Mouse (Mus musculus) myocyte (in vitro differentiated cells): ENCODE results near the gene Klf15. TPM values are rescaled to one million over a fixed set of nuclear protein-coding genes. Genes with fewer than 3 reads are reported as not detected.

ENCODE experiments used
- H3K27me3 ChIP-seq: one replicate; pipeline ENCODE4 v1.6.1; 2011; ENCODE audit not compliant: control insufficient read depth, insufficient read depth, insufficient read length
- H3K36me3 ChIP-seq: one replicate; pipeline ENCODE4 v1.6.1; 2011; ENCODE audit not compliant: control insufficient read depth, insufficient read depth
- H3K4me2 ChIP-seq: one replicate; pipeline ENCODE4 v1.6.1; 2011; ENCODE audit warnings: low read depth, control low read depth
- H3K4me3 ChIP-seq: one replicate; pipeline ENCODE4 v1.5.1; 2011; ENCODE audit warnings: mild to moderate bottlenecking, control low read depth, moderate library complexity
- H3K79me2 ChIP-seq: one replicate; pipeline ENCODE4 v1.6.1; 2011; ENCODE audit not compliant: control insufficient read depth, insufficient read depth
- H3ac ChIP-seq: one replicate; pipeline ENCODE4 v1.6.1; 2011; ENCODE audit not compliant: control insufficient read depth, insufficient read length
- CEBPB ChIP-seq: IDR thresholded peaks from 2 replicates; pipeline ENCODE4 v1.6.1; 2011; ENCODE audit warnings: mild to moderate bottlenecking, moderate library complexity; ENCODE audit not compliant: poor library complexity, insufficient read depth, severe bottlenecking
- E2F4 ChIP-seq: IDR thresholded peaks from one replicate; pipeline ENCODE4 v1.6.1; 2011; ENCODE audit warnings: mild to moderate bottlenecking, control low read depth, moderate library complexity; ENCODE audit not compliant: insufficient read depth
- MAX ChIP-seq: IDR thresholded peaks from one replicate; pipeline ENCODE4 v1.6.1; 2011; ENCODE audit warnings: low read depth, mild to moderate bottlenecking, control low read depth
- MYOD1 ChIP-seq, 3 experiments: IDR thresholded peaks; one replicate each; pipeline ENCODE4 v1.6.1; 2011; ENCODE audit warnings: control low read depth in 2 of 3, low read depth in 2 of 3, mild to moderate bottlenecking in 2 of 3, moderate library complexity in 1 of 3; ENCODE audit not compliant: insufficient read length in 2 of 3, control insufficient read depth in 1 of 3
- MYOG ChIP-seq, 3 experiments: IDR thresholded peaks; one replicate each; pipeline ENCODE4 v1.6.1; 2011; ENCODE audit warnings: control low read depth in 2 of 3, low read depth in 2 of 3, mild to moderate bottlenecking in 2 of 3; ENCODE audit not compliant: insufficient read length in 2 of 3, control insufficient read depth in 1 of 3, insufficient read depth in 1 of 3
- POLR2A ChIP-seq: IDR thresholded peaks from one replicate; pipeline ENCODE4 v1.6.1; 2011; ENCODE audit warnings: low read depth, mild to moderate bottlenecking, control low read depth, moderate library complexity; ENCODE audit not compliant: insufficient read length
- POLR2AphosphoS2 ChIP-seq: IDR thresholded peaks from one replicate; pipeline ENCODE4 v1.6.1; 2011; ENCODE audit warnings: low read depth, control low read depth; ENCODE audit not compliant: insufficient read length
- REST ChIP-seq: IDR thresholded peaks from one replicate; pipeline ENCODE4 v1.6.1; 2011; ENCODE audit warnings: mild to moderate bottlenecking, control low read depth, moderate library complexity; ENCODE audit not compliant: insufficient read depth, insufficient read length
- SRF ChIP-seq: IDR thresholded peaks from one replicate; pipeline ENCODE4 v1.6.1; 2011; ENCODE audit warnings: low read depth; ENCODE audit not compliant: control insufficient read depth, insufficient read length
- TCF12 ChIP-seq: IDR thresholded peaks from one replicate; pipeline ENCODE4 v1.6.1; 2011; ENCODE audit warnings: mild to moderate bottlenecking, control low read depth; ENCODE audit not compliant: poor library complexity, insufficient read depth, severe bottlenecking
- TCF3 ChIP-seq: IDR thresholded peaks from one replicate; pipeline ENCODE4 v1.6.1; 2011; ENCODE audit warnings: low read depth, control low read depth; ENCODE audit not compliant: insufficient read length
- USF1 ChIP-seq: IDR thresholded peaks from one replicate; pipeline ENCODE4 v1.6.1; 2011; ENCODE audit warnings: low read depth, mild to moderate bottlenecking, control low read depth, moderate library complexity
- polyA plus RNA-seq: library from polyadenylated mRNA; unstranded; fragments of >200 nt; fragmentation: generic; extraction: Trizol; gene quantifications from one replicate; pipeline ENCODE4 v1.2.1, GENCODE M21; 2012; ENCODE audit warnings: missing spikeins

Klf15 gene
- polyA plus RNA-seq, 1 experiment = 1.8 TPM

- Histone ChIP-seq H3K4me2 (no peak overlapping the region), H3K79me2 (no peaks in the 10 kb centered on the region), H3K27me3 (peaks cover 10% of the 10 kb centered on the region), H3ac (no peak overlapping the region), H3K4me3 (no peak overlapping the region), H3K36me3 (no peaks in the 10 kb centered on the region)
- TF ChIP-seq POLR2AphosphoS2 (no peak), TCF12 (no peak), MYOD1 (IDR thresholded peaks at IDR 0.05; ENCODE audit: control insufficient read depth in 1 of 3, insufficient read length in 2 of 3, low read depth in 2 of 3) (no peak), SRF (no peak), MAX (no peak), POLR2A (no peak), CEBPB (no peak), MYOG (IDR thresholded peaks at IDR 0.05; ENCODE audit: control insufficient read depth in 1 of 3, insufficient read depth in 1 of 3, insufficient read length in 2 of 3, low read depth in 2 of 3) (no peak), TCF3 (no peak), USF1 (no peak), REST (no peak), E2F4 (no peak)
Observed at GRCm38 (mm10) chr6:90505906-90506305, 43.5 kb downstream of the Klf15 start.

- Histone ChIP-seq H3K4me2 (no peak overlapping the region), H3K4me3 (no peak overlapping the region), H3K27me3 (peaks cover 4% of the 10 kb centered on the region), H3ac (no peak overlapping the region), H3K36me3 (no peaks in the 10 kb centered on the region), H3K79me2 (no peaks in the 10 kb centered on the region)
- TF ChIP-seq CEBPB = no peak
- no peak for TF ChIP-seq E2F4
- TF ChIP-seq TCF12 = no peak
Observed at GRCm38 (mm10) chr6:90506673-90507311, 44.4 kb downstream of the Klf15 start.

GRCm38 (mm10) chr6:90507443-90507842 is 45.1 kb downstream of the Klf15 start:
- no peaks in the 10 kb centered on the region for H3K79me2 ChIP-seq
- peaks cover 4% of the 10 kb centered on the region for H3K27me3 ChIP-seq
- TF ChIP-seq REST = no peak
- no peak overlapping the region for H3K4me2 ChIP-seq
- no peaks in the 10 kb centered on the region for H3K36me3 ChIP-seq
- no peak overlapping the region for H3K4me3 ChIP-seq
- H3ac ChIP-seq = no peak overlapping the region

GRCm38 (mm10) chr6:90508197-90508624 is 45.8 kb downstream of the Klf15 start:
- no peaks in the 10 kb centered on the region for H3K79me2 ChIP-seq
- TF ChIP-seq CEBPB = no peak
- no peak for TF ChIP-seq POLR2A
- no peak for TF ChIP-seq USF1
- H3ac ChIP-seq = no peak overlapping the region
- peaks cover 4% of the 10 kb centered on the region for H3K27me3 ChIP-seq
- no peak overlapping the region for H3K4me2 ChIP-seq
- H3K36me3 ChIP-seq = no peaks in the 10 kb centered on the region
- no peak overlapping the region for H3K4me3 ChIP-seq

GRCm38 (mm10) chr6:90509085-90509484 is 46.7 kb downstream of the Klf15 start:
- Histone ChIP-seq H3K27me3 (peaks cover 4% of the 10 kb centered on the region), H3K4me3 (no peak overlapping the region)
- no peak for TF ChIP-seq POLR2AphosphoS2
- TF ChIP-seq E2F4 = no peak
- TF ChIP-seq USF1 = no peak
- no peak for TF ChIP-seq MYOG (IDR thresholded peaks at IDR 0.05; ENCODE audit: control insufficient read depth in 1 of 3, insufficient read depth in 1 of 3, insufficient read length in 2 of 3, low read depth in 2 of 3)
- no peak for TF ChIP-seq MYOD1 (IDR thresholded peaks at IDR 0.05; ENCODE audit: control insufficient read depth in 1 of 3, insufficient read length in 2 of 3, low read depth in 2 of 3)
- TF ChIP-seq TCF3 = no peak
- TF ChIP-seq MAX = no peak
- TF ChIP-seq POLR2A = no peak
- no peak for TF ChIP-seq SRF
- TF ChIP-seq TCF12 = no peak
- TF ChIP-seq REST = no peak
- no peak for TF ChIP-seq CEBPB

More at GRCm38 (mm10) chr6:90509085-90509484, 46.7 kb downstream of the Klf15 start:
- Histone ChIP-seq H3ac (no peak overlapping the region), H3K4me2 (no peak overlapping the region), H3K79me2 (no peaks in the 10 kb centered on the region), H3K36me3 (no peaks in the 10 kb centered on the region)
